Mouse (Mus musculus) MEL (cell line): ENCODE measurements around the gene Itsn1. TPM values are rescaled to one million over a fixed set of nuclear protein-coding genes. Genes with fewer than 3 reads are reported as not detected.

Experiments used
- DNase-seq: peaks from one replicate; pipeline ENCODE4 v3.0.0; 2011; ENCODE audit warnings: low read depth, low spot score
- H3K27ac ChIP-seq: 2 replicates; pipeline ENCODE4 v1.5.1; 2012; ENCODE audit warnings: low read depth, mild to moderate bottlenecking, control low read depth, low read length, moderate library complexity; ENCODE audit not compliant: control insufficient read depth
- H3K27me3 ChIP-seq, 2 experiments: fragments of 150-350 bp in 1 of 2; sonication (generic) in 1 of 2; 2 replicates each; pipeline ENCODE4 v1.6.1; 2012; ENCODE audit warnings: low read length in 2 of 2, mild to moderate bottlenecking in 2 of 2, improper control_type of control experiment in 1 of 2, moderate library complexity in 1 of 2; ENCODE audit not compliant: insufficient read depth in 2 of 2, control insufficient read depth in 1 of 2
- H3K36me3 ChIP-seq, 2 experiments: 2 replicates each; pipeline ENCODE4 v1.6.1; 2012 to 2014; ENCODE audit warnings: low read length in 2 of 2, improper control_type of control experiment in 1 of 2, inconsistent platforms in 1 of 2, mild to moderate bottlenecking in 1 of 2; ENCODE audit not compliant: insufficient read depth in 2 of 2, control insufficient read depth in 1 of 2
- H3K4me1 ChIP-seq, 2 experiments: fragments of 150-350 bp in 1 of 2; sonication (generic) in 1 of 2; 2 replicates each; pipeline ENCODE4 v1.6.1; 2012; ENCODE audit warnings: low read length in 2 of 2, improper control_type of control experiment in 1 of 2, mild to moderate bottlenecking in 1 of 2; ENCODE audit not compliant: insufficient read depth in 2 of 2, control insufficient read depth in 1 of 2
- H3K4me3 ChIP-seq, 2 experiments: fragments of 150-350 bp in 1 of 2; sonication (generic) in 1 of 2; 2 replicates each; pipeline ENCODE4 v1.5.1; 2012; ENCODE audit warnings: low read depth in 2 of 2, low read length in 2 of 2, mild to moderate bottlenecking in 2 of 2, moderate library complexity in 2 of 2, control low read depth in 1 of 2, improper control_type of control experiment in 1 of 2; ENCODE audit not compliant: control insufficient read depth in 1 of 2, insufficient read depth in 1 of 2
- H3K79me2 ChIP-seq: 2 replicates; pipeline ENCODE4 v1.6.1; 2012; ENCODE audit warnings: mild to moderate bottlenecking, low read length, moderate library complexity; ENCODE audit not compliant: control insufficient read depth, poor library complexity, insufficient read depth
- H3K9ac ChIP-seq: 2 replicates; pipeline ENCODE4 v1.6.1; 2012; ENCODE audit warnings: low read depth, mild to moderate bottlenecking, control low read depth, low read length, moderate library complexity; ENCODE audit not compliant: control insufficient read depth, poor library complexity, severe bottlenecking
- H3K9me3 ChIP-seq: fragments of 150-350 bp; sonication (generic); replicated peaks from 2 replicates; pipeline ENCODE4 v1.6.1; 2012; ENCODE audit warnings: mild to moderate bottlenecking, low read length, improper control_type of control experiment, moderate library complexity; ENCODE audit not compliant: insufficient read depth
- BHLHE40 ChIP-seq: IDR thresholded peaks from 2 replicates; pipeline ENCODE4 v1.6.1; 2012; ENCODE audit warnings: low read depth, mild to moderate bottlenecking, inconsistent platforms, low read length, improper control_type of control experiment, borderline replicate concordance
- CHD1 ChIP-seq: IDR thresholded peaks from 2 replicates; pipeline ENCODE4 v1.6.1; 2012; ENCODE audit warnings: low read depth, mild to moderate bottlenecking, inconsistent platforms, low read length, improper control_type of control experiment
- E2F4 ChIP-seq: IDR thresholded peaks from 2 replicates; pipeline ENCODE4 v1.6.1; 2011; ENCODE audit warnings: low read depth, low read length, improper control_type of control experiment, borderline replicate concordance
- ELF1 ChIP-seq: IDR thresholded peaks from 2 replicates; pipeline ENCODE4 v1.6.1; 2014; ENCODE audit warnings: low read depth, mild to moderate bottlenecking, inconsistent platforms, low read length, improper control_type of control experiment, moderate library complexity
- ETS1 ChIP-seq: IDR thresholded peaks from 2 replicates; pipeline ENCODE4 v1.6.1; 2012; ENCODE audit warnings: low read depth, mild to moderate bottlenecking, inconsistent platforms, low read length, improper control_type of control experiment, moderate library complexity
- GATA1 ChIP-seq: IDR thresholded peaks from 2 replicates; pipeline ENCODE4 v1.6.1; 2011; ENCODE audit warnings: low read depth, low read length, improper control_type of control experiment
- MEF2A ChIP-seq: IDR thresholded peaks from 2 replicates; pipeline ENCODE4 v1.6.1; 2014; ENCODE audit warnings: low read depth, mild to moderate bottlenecking, inconsistent platforms, low read length, improper control_type of control experiment; ENCODE audit not compliant: poor library complexity, insufficient replicate concordance, severe bottlenecking; ENCODE audit errors: extremely low read depth
- MYC ChIP-seq: IDR thresholded peaks from 2 replicates; pipeline ENCODE4 v1.6.1; 2011; ENCODE audit warnings: low read depth, mild to moderate bottlenecking, low read length, improper control_type of control experiment, moderate library complexity
- NRF1 ChIP-seq: IDR thresholded peaks from 2 replicates; pipeline ENCODE4 v1.6.1; 2014; ENCODE audit warnings: low read depth, mild to moderate bottlenecking, inconsistent platforms, low read length, improper control_type of control experiment, moderate library complexity; ENCODE audit not compliant: poor library complexity, insufficient read depth, severe bottlenecking
- POLR2A ChIP-seq, 2 experiments: IDR thresholded peaks; 2 replicates each; pipeline ENCODE4 v1.6.1; 2011 to 2012; ENCODE audit warnings: low read length in 2 of 2, mild to moderate bottlenecking in 2 of 2, control low read depth in 1 of 2, improper control_type of control experiment in 1 of 2, low read depth in 1 of 2, moderate library complexity in 1 of 2; ENCODE audit not compliant: control insufficient read depth in 1 of 2, insufficient read depth in 1 of 2, poor library complexity in 1 of 2
- SMC3 ChIP-seq: IDR thresholded peaks from 2 replicates; pipeline ENCODE4 v1.6.1; 2011; ENCODE audit warnings: low read depth, low read length, improper control_type of control experiment
- TAL1 ChIP-seq: IDR thresholded peaks from 2 replicates; pipeline ENCODE4 v1.6.1; 2012; ENCODE audit warnings: mild to moderate bottlenecking, inconsistent platforms, low read length, moderate library complexity, mixed read lengths
- TCF12 ChIP-seq: IDR thresholded peaks from 2 replicates; pipeline ENCODE4 v1.6.1; 2014; ENCODE audit warnings: low read depth, mild to moderate bottlenecking, inconsistent platforms, low read length, improper control_type of control experiment, moderate library complexity
- ZC3H11A ChIP-seq: IDR thresholded peaks from 2 replicates; pipeline ENCODE4 v1.6.1; 2012; ENCODE audit warnings: low read depth, mild to moderate bottlenecking, inconsistent platforms, low read length, improper control_type of control experiment
- ZKSCAN1 ChIP-seq: IDR thresholded peaks from 2 replicates; pipeline ENCODE4 v1.6.1; 2012; ENCODE audit warnings: low read depth, mild to moderate bottlenecking, inconsistent platforms, low read length, improper control_type of control experiment, moderate library complexity
- ZMIZ1 ChIP-seq: IDR thresholded peaks from 2 replicates; pipeline ENCODE4 v1.6.1; 2012; ENCODE audit warnings: low read depth, mild to moderate bottlenecking, inconsistent platforms, low read length, improper control_type of control experiment, moderate library complexity
- polyA plus RNA-seq, 2 experiments: library from polyadenylated mRNA; stranded (reverse) in 1 of 2; unstranded in 1 of 2; fragments of >175 nt in 1 of 2; fragments of >200 nt in 1 of 2; gene quantifications; 2 replicates each; pipeline versions ENCODE4 v1.2.1 to v1.2.4; 2012; ENCODE audit warnings: low replicate concordance in 2 of 2, low read depth in 1 of 2; ENCODE audit not compliant: insufficient read length in 2 of 2, insufficient read depth in 1 of 2, missing spikeins in 1 of 2
- total RNA-seq: library from RNA; depleted of rRNA; stranded (reverse); fragments of 300-350 nt; gene quantifications from 2 replicates; pipeline ENCODE4 v1.2.3, GENCODE M21; 2012

The Itsn1 gene
- total and polyA plus RNA-seq, 3 experiments: 14.7 to 36.5 TPM; not detected in 1

DNA sequence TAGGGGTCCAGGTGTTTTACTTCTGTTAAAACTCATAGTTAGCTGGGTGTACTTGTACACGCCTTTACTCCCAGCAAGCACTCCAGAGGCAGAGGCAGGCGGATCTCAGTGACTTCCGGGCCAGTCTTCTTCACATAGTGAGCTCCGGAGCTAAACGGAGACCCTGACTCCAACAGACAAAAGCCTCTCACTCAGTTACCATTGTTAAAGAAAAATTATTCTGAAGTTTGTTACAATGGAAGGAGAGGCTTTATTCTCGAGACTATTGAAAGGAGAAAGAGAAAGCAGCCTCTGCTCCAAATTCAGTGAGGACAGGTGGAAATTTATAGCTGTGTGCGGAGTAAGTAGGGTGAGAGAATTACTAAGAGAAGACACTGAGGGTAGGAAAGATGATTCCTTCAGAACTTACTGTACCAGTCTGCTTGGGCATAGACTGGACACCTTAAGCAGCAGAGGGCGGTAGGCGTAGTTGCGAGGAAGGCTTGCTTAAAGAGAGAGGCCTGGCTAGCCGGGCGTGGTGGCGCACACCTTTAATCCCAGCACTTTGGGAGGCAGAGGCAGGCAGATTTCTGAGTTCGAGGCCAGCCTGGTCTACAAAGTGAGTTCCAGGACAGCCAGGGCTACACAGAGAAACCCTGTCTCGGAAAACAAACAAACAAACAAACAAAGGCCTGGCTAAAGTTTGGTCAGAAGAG lies 36.2 kb downstream of the Itsn1 start:
- Histone ChIP-seq H3K27me3 (no peaks in the 10 kb centered on the region), H3K4me3 (no peak overlapping the region)
- TF ChIP-seq MEF2A: no peak
- TF ChIP-seq ZC3H11A: no peak
- no peak for TF ChIP-seq SMC3
- TF ChIP-seq MYC: no peak

DNA sequence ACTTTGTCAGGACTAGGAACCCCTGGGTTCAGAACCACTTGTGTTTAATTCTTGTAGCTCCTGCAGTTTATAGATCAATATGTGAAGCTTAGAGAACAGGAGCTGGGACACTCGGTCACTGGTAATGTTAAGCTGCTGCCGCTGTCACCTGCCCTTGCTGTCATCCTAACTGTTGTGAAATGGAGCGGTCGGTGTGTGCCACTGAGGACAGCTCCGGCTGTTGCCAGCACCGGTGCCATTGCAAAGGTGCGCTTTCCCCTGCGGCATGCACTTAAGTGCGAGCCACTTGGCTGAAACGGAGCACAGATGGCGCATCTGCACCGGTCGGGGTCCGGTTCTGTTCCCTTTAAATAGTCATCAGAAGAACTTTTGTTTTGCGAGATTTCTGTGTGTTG lies 36.7 kb downstream of the Itsn1 start:
- Histone ChIP-seq H3K27me3 (no peaks in the 10 kb centered on the region), H3K36me3 (peaks cover 0 to 10% of the 10 kb centered on the region in 2 experiments; a peak in 2 of 4 replicates), H3K4me3 (no peak overlapping the region), H3K27ac (no peak overlapping the region), H3K9me3 (no peaks in the 10 kb centered on the region), H3K9ac (no peak overlapping the region), H3K79me2 (no peaks in the 10 kb centered on the region), H3K4me1 (peaks cover 0 to 5% of the 10 kb centered on the region in 2 experiments; a peak in 3 of 4 replicates)
- TF ChIP-seq TAL1: no peak
- TF ChIP-seq CHD1: no peak
- no peak for TF ChIP-seq BHLHE40
- no peak for TF ChIP-seq GATA1
- TF ChIP-seq TCF12: no peak
- TF ChIP-seq ELF1: no peak
- no peak for TF ChIP-seq E2F4
- no peak for TF ChIP-seq ZMIZ1
- no peak for TF ChIP-seq ETS1
- DNase-seq: no peak

More for the DNA sequence above, 36.2 kb downstream of the Itsn1 start:
- H3K27ac ChIP-seq: no peak overlapping the region
- peaks cover 0 to 5% of the 10 kb centered on the region in 2 experiments; a peak in 3 of 4 replicates for H3K4me1 ChIP-seq
- H3K9me3 ChIP-seq: no peaks in the 10 kb centered on the region
- DNase-seq: no peak
- peaks cover 0 to 10% of the 10 kb centered on the region in 2 experiments; a peak in 2 of 4 replicates for H3K36me3 ChIP-seq
- H3K9ac ChIP-seq: no peak overlapping the region
- no peaks in the 10 kb centered on the region for H3K79me2 ChIP-seq

GRCm38 (mm10) chr16:91767165-91767701 lies 38.2 kb downstream of the Itsn1 start:
- no peak for DNase-seq
- H3K9me3 ChIP-seq: no peaks in the 10 kb centered on the region
- H3K4me1 ChIP-seq: peaks cover 0 to 5% of the 10 kb centered on the region in 2 experiments; a peak in 3 of 4 replicates
- no peak overlapping the region for H3K9ac ChIP-seq
- H3K79me2 ChIP-seq: no peaks in the 10 kb centered on the region
- TF ChIP-seq NRF1 (no peak), SMC3 (no peak), POLR2A (IDR thresholded peaks at IDR 0.05; ENCODE audit: control insufficient read depth in 1 of 2, insufficient read depth in 1 of 2, low read depth in 1 of 2, low read length in 2 of 2, poor library complexity in 1 of 2) (no peak), ZKSCAN1 (no peak), ETS1 (no peak)
- TF ChIP-seq, all 39 proteins: peak for 0
- no peak overlapping the region for H3K27ac ChIP-seq
- H3K36me3 ChIP-seq: peaks cover 0 to 2% of the 10 kb centered on the region in 2 experiments; a peak in 2 of 4 replicates
- H3K4me3 ChIP-seq: no peak overlapping the region
- H3K27me3 ChIP-seq: no peaks in the 10 kb centered on the region
